Mouse (Mus musculus): ENCODE measurements around the gene Dnaja3. TPM values are rescaled to one million over a fixed set of nuclear protein-coding genes. Genes with fewer than 3 reads are reported as not detected.

Gene Dnaja3
- polyA plus RNA-seq, 1 experiment: 69.5 TPM

GRCm38 (mm10) chr16:4624074-4624473, 15.7 kb upstream of the Dnaja3 start:
- Histone ChIP-seq H3K79me2 (ENCODE audit: control insufficient read depth, insufficient read depth) (peaks cover 39% of the 10 kb centered on the region), H3K36me3 (ENCODE audit: control insufficient read depth, insufficient read depth) (peaks cover 3% of the 10 kb centered on the region), H3K4me3 (peak overlapping the region; percentile 64), H3K27me3 (ENCODE audit: control insufficient read depth, insufficient read depth, insufficient read length) (no peaks in the 10 kb centered on the region), H3ac (ENCODE audit: control insufficient read depth, insufficient read length) (peak overlapping the region; percentile 73), H3K4me2 (ENCODE audit: low read depth) (peak overlapping the region; percentile 95)
- no peak for TF ChIP-seq MAX (IDR thresholded peaks at IDR 0.05; ENCODE audit: low read depth)
- TF ChIP-seq USF1 (IDR thresholded peaks at IDR 0.05; ENCODE audit: low read depth): no peak
- TF ChIP-seq CEBPB (IDR thresholded peaks at IDR 0.05; ENCODE audit: insufficient read depth, poor library complexity, severe bottlenecking): no peak
- no peak for TF ChIP-seq MYOG (IDR thresholded peaks at IDR 0.05; ENCODE audit: control insufficient read depth in 1 of 3, insufficient read depth in 1 of 3, insufficient read length in 2 of 3, low read depth in 2 of 3)
- no peak for TF ChIP-seq SRF (IDR thresholded peaks at IDR 0.05; ENCODE audit: control insufficient read depth, insufficient read length, low read depth)
- TF ChIP-seq E2F4 (IDR thresholded peaks at IDR 0.05; ENCODE audit: insufficient read depth): no peak
- TF ChIP-seq POLR2A (IDR thresholded peaks at IDR 0.05; ENCODE audit: insufficient read length, low read depth): no peak
- TF ChIP-seq TCF12 (IDR thresholded peaks at IDR 0.05; ENCODE audit: insufficient read depth, poor library complexity, severe bottlenecking): no peak
- TF ChIP-seq TCF3 (IDR thresholded peaks at IDR 0.05; ENCODE audit: insufficient read length, low read depth): no peak
- no peak for TF ChIP-seq REST (IDR thresholded peaks at IDR 0.05; ENCODE audit: insufficient read depth, insufficient read length)
- TF ChIP-seq POLR2AphosphoS2 (IDR thresholded peaks at IDR 0.05; ENCODE audit: insufficient read length, low read depth): no peak
- no peak for TF ChIP-seq MYOD1 (IDR thresholded peaks at IDR 0.05; ENCODE audit: control insufficient read depth in 1 of 3, insufficient read length in 2 of 3, low read depth in 2 of 3)

GRCm38 (mm10) chr16:4624481-4625110, 15.2 kb upstream of the Dnaja3 start, which contains the start of gene Pam16:
TSS of gene Pam16 (minus strand) at chr16:4624988.
- H3ac ChIP-seq (ENCODE audit: control insufficient read depth, insufficient read length): peak within 1 kb of the TSS; percentile 73
- peak within 1 kb of the TSS; percentile 64 for H3K4me3 ChIP-seq
- TF ChIP-seq POLR2AphosphoS2 (IDR thresholded peaks at IDR 0.05; ENCODE audit: insufficient read length, low read depth) (peak; percentile 98), POLR2A (IDR thresholded peaks at IDR 0.05; ENCODE audit: insufficient read length, low read depth) (peak; percentile 79), USF1 (IDR thresholded peaks at IDR 0.05; ENCODE audit: low read depth) (no peak)
- H3K36me3 ChIP-seq (ENCODE audit: control insufficient read depth, insufficient read depth): peaks cover 3% of the 10 kb centered on the region
- H3K27me3 ChIP-seq (ENCODE audit: control insufficient read depth, insufficient read depth, insufficient read length): no peaks in the 10 kb centered on the region
- H3K79me2 ChIP-seq (ENCODE audit: control insufficient read depth, insufficient read depth): peaks cover 37% of the 10 kb centered on the region
- peak within 1 kb of the TSS; percentile 95 for H3K4me2 ChIP-seq (ENCODE audit: low read depth)

GRCm38 (mm10) chr16:4627105-4627504, 12.7 kb upstream of the Dnaja3 start:
- H3K4me2 ChIP-seq (ENCODE audit: low read depth): no peak overlapping the region
- H3K79me2 ChIP-seq (ENCODE audit: control insufficient read depth, insufficient read depth): peaks cover 22% of the 10 kb centered on the region
- peaks cover 4% of the 10 kb centered on the region for H3K36me3 ChIP-seq (ENCODE audit: control insufficient read depth, insufficient read depth)
- no peaks in the 10 kb centered on the region for H3K27me3 ChIP-seq (ENCODE audit: control insufficient read depth, insufficient read depth, insufficient read length)
- H3K4me3 ChIP-seq: no peak overlapping the region
- TF ChIP-seq MYOG (IDR thresholded peaks at IDR 0.05; ENCODE audit: control insufficient read depth in 1 of 3, insufficient read depth in 1 of 3, insufficient read length in 2 of 3, low read depth in 2 of 3) (peak in 2 of 3 experiments; percentile 78 to 88), E2F4 (IDR thresholded peaks at IDR 0.05; ENCODE audit: insufficient read depth) (no peak), SRF (IDR thresholded peaks at IDR 0.05; ENCODE audit: control insufficient read depth, insufficient read length, low read depth) (no peak), POLR2AphosphoS2 (IDR thresholded peaks at IDR 0.05; ENCODE audit: insufficient read length, low read depth) (no peak), TCF12 (IDR thresholded peaks at IDR 0.05; ENCODE audit: insufficient read depth, poor library complexity, severe bottlenecking) (no peak), CEBPB (IDR thresholded peaks at IDR 0.05; ENCODE audit: insufficient read depth, poor library complexity, severe bottlenecking) (no peak), MAX (IDR thresholded peaks at IDR 0.05; ENCODE audit: low read depth) (no peak), MYOD1 (IDR thresholded peaks at IDR 0.05; ENCODE audit: control insufficient read depth in 1 of 3, insufficient read length in 2 of 3, low read depth in 2 of 3) (peak in 2 of 3 experiments; percentile 60 to 76), USF1 (IDR thresholded peaks at IDR 0.05; ENCODE audit: low read depth) (no peak), TCF3 (IDR thresholded peaks at IDR 0.05; ENCODE audit: insufficient read length, low read depth) (no peak), POLR2A (IDR thresholded peaks at IDR 0.05; ENCODE audit: insufficient read length, low read depth) (no peak), REST (IDR thresholded peaks at IDR 0.05; ENCODE audit: insufficient read depth, insufficient read length) (no peak)
- H3ac ChIP-seq (ENCODE audit: control insufficient read depth, insufficient read length): no peak overlapping the region

- Histone ChIP-seq H3K79me2 (ENCODE audit: control insufficient read depth, insufficient read depth) (peaks cover 5% of the 10 kb centered on the region), H3K4me2 (ENCODE audit: low read depth) (no peak overlapping the region), H3K27me3 (ENCODE audit: control insufficient read depth, insufficient read depth, insufficient read length) (no peaks in the 10 kb centered on the region), H3K4me3 (no peak overlapping the region), H3ac (ENCODE audit: control insufficient read depth, insufficient read length) (no peak overlapping the region), H3K36me3 (ENCODE audit: control insufficient read depth, insufficient read depth) (peaks cover 4% of the 10 kb centered on the region)
- no peak for TF ChIP-seq MYOD1 (IDR thresholded peaks at IDR 0.05; ENCODE audit: control insufficient read depth in 1 of 3, insufficient read length in 2 of 3, low read depth in 2 of 3)
Observed at GRCm38 (mm10) chr16:4628898-4629419, 10.8 kb upstream of the Dnaja3 start.

- no peak overlapping the region for H3ac ChIP-seq (ENCODE audit: control insufficient read depth, insufficient read length)
- no peaks in the 10 kb centered on the region for H3K27me3 ChIP-seq (ENCODE audit: control insufficient read depth, insufficient read depth, insufficient read length)
- TF ChIP-seq POLR2AphosphoS2 (IDR thresholded peaks at IDR 0.05; ENCODE audit: insufficient read length, low read depth) (no peak), SRF (IDR thresholded peaks at IDR 0.05; ENCODE audit: control insufficient read depth, insufficient read length, low read depth) (no peak)
Observed at GRCm38 (mm10) chr16:4629950-4630349, 9.8 kb upstream of the Dnaja3 start.

More at GRCm38 (mm10) chr16:4629950-4630349, 9.8 kb upstream of the Dnaja3 start:
- H3K4me2 ChIP-seq (ENCODE audit: low read depth): no peak overlapping the region
- no peaks in the 10 kb centered on the region for H3K79me2 ChIP-seq (ENCODE audit: control insufficient read depth, insufficient read depth)
- no peak overlapping the region for H3K4me3 ChIP-seq
- H3K36me3 ChIP-seq (ENCODE audit: control insufficient read depth, insufficient read depth): peaks cover 4% of the 10 kb centered on the region
